8 mouse cellular contexts compared by ENCODE assay signal in the genomic region with DNA sequence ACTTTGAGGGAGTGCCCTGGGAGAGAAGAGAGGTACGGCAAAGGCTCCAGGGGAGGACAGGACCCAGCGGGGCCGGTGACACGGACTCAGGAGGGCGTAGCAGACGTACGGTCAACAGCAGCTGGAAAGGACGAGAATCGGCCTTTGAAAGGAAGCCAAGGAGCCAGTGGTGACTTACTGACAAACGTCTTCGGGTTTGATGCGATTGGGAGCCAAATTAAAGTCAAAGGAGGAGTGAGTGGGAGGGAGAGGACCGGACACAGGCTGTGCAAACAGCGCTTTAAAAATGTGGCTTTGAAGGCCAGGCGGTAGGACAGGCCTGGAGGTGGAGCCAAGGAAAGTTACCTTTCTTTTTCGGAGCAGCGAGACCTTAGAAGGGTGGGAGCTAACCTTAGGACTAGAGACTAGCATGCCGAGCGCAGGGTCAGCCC.
A peak's percentile ranks its signal among the peaks of the same experiment; 100 is the strongest.
DNase-seq lines count a peak whose midpoint lies in the region; ATAC-seq and TF ChIP-seq lines count a peak whose summit lies in the region.

No protein-coding gene starts in this region.

- no peaks in the 10 kb centered on the region for H3K79me2 ChIP-seq in liver, adult 2 months (ENCODE audit: control insufficient read depth, insufficient read depth, low read length)

- peaks cover 7% of the 10 kb centered on the region for H3K4me1 ChIP-seq in midbrain, embryonic 12.5 days
- H3K4me1 ChIP-seq in midbrain, embryonic 16.5 days (ENCODE audit: control insufficient read depth, insufficient read depth, low read length), result peaks cover 9% of the 10 kb centered on the region
- H3K4me1 ChIP-seq in heart, embryonic 12.5 days (replicated peaks), result peaks cover 27% of the 10 kb centered on the region
- H3K4me1 ChIP-seq in liver, adult 2 months (ENCODE audit: control insufficient read depth, insufficient read depth, low read length), result peaks cover 6% of the 10 kb centered on the region; the same call in 1 of the 2 replicates

- peak; percentile 58 for DNase-seq in liver, adult 2 months (ENCODE audit: extremely low read depth, low read depth, low spot score)
- peak; percentile 78 for DNase-seq in testis, postnatal 14 days (ENCODE audit: low spot score)
- DNase-seq in cerebellum, postnatal 36 days, result no peak
- no peak for DNase-seq in layer of hippocampus, postnatal 25 days (ENCODE audit: extremely low spot score in 1 of 2, low spot score in 1 of 2)
- DNase-seq in thymus, postnatal 4 days, result no peak

- TF ChIP-seq POLR2A in liver, adult 2 months (IDR thresholded peaks at IDR 0.05; ENCODE audit: extremely low read depth, insufficient read depth, low read length), result no peak

- 0 out of 2 replicates have a peak overlapping the region, but pooled peaks have one; percentile 7 for H3K4me2 ChIP-seq in midbrain, embryonic 12.5 days (replicated peaks)
- no peak overlapping the region for H3K4me2 ChIP-seq in midbrain, embryonic 16.5 days (ENCODE audit: low read length)
- H3K4me2 ChIP-seq in heart, embryonic 12.5 days, result peak overlapping the region; percentile 65

- 11% methylated on average over 19 of the region's 19 CpGs for WGBS in midbrain, embryonic 12.5 days
- 17% methylated on average over 19 of the region's 19 CpGs for WGBS in midbrain, embryonic 16.5 days
- 12% methylated on average over 19 of the region's 19 CpGs for WGBS in heart, embryonic 12.5 days
- 44% methylated on average over 19 of the region's 19 CpGs for WGBS in liver, adult 2 months

- H3K9me3 ChIP-seq in midbrain, embryonic 12.5 days, result no peaks in the 10 kb centered on the region
- H3K9me3 ChIP-seq in midbrain, embryonic 16.5 days (replicated peaks; ENCODE audit: control insufficient read depth, low read length, poor library complexity, severe bottlenecking), result no peaks in the 10 kb centered on the region
- H3K9me3 ChIP-seq in heart, embryonic 12.5 days (replicated peaks), result no peaks in the 10 kb centered on the region

- H3K9ac ChIP-seq in midbrain, embryonic 12.5 days (replicated peaks), result no peak overlapping the region
- H3K9ac ChIP-seq in midbrain, embryonic 16.5 days (ENCODE audit: low read depth, low read length), result no peak overlapping the region
- peak overlapping the region; percentile 48 for H3K9ac ChIP-seq in heart, embryonic 12.5 days
- H3K9ac ChIP-seq in liver, adult 2 months (ENCODE audit: low read depth, low read length), result no peak overlapping the region

- H3K36me3 ChIP-seq in midbrain, embryonic 12.5 days, result no peaks in the 10 kb centered on the region
- H3K36me3 ChIP-seq in midbrain, embryonic 16.5 days (ENCODE audit: control insufficient read depth, insufficient read depth, low read length), result no peaks in the 10 kb centered on the region
- no peaks in the 10 kb centered on the region for H3K36me3 ChIP-seq in heart, embryonic 12.5 days
- H3K36me3 ChIP-seq in liver, adult 2 months (ENCODE audit: control insufficient read depth, insufficient read depth, low read length), result no peaks in the 10 kb centered on the region

- TF ChIP-seq CTCF in liver, adult 2 months (IDR thresholded peaks at IDR 0.05; ENCODE audit: low read depth, low read length), result no peak

- H3K27ac ChIP-seq in midbrain, embryonic 12.5 days (replicated peaks), result no peak overlapping the region
- no peak overlapping the region for H3K27ac ChIP-seq in midbrain, embryonic 16.5 days (ENCODE audit: low read length)
- peak overlapping the region; percentile 49 for H3K27ac ChIP-seq in heart, embryonic 12.5 days (ENCODE audit: poor library complexity, severe bottlenecking)
- H3K27ac ChIP-seq in liver, adult 2 months (replicated peaks; ENCODE audit: insufficient read depth, low read depth, low read length), result no peak overlapping the region

- H3K4me3 ChIP-seq in midbrain, embryonic 12.5 days, result no peak overlapping the region
- H3K4me3 ChIP-seq in midbrain, embryonic 16.5 days (ENCODE audit: low read depth, low read length), result no peak overlapping the region
- H3K4me3 ChIP-seq in heart, embryonic 12.5 days, result peak overlapping the region; percentile 36
- H3K4me3 ChIP-seq in liver, adult 2 months (ENCODE audit: insufficient read depth, low read depth, low read length), result no peak overlapping the region

- peaks cover 16% of the 10 kb centered on the region for H3K27me3 ChIP-seq in midbrain, embryonic 12.5 days
- no peaks in the 10 kb centered on the region for H3K27me3 ChIP-seq in midbrain, embryonic 16.5 days (ENCODE audit: control insufficient read depth, insufficient read depth, low read depth, low read length)
- 0 out of 2 replicates have a peak, but pooled peaks cover 3% of the 10 kb centered on the region for H3K27me3 ChIP-seq in heart, embryonic 12.5 days (replicated peaks)
- no peaks in the 10 kb centered on the region for H3K27me3 ChIP-seq in liver, adult 2 months (ENCODE audit: control insufficient read depth, insufficient read depth, low read length)

- ATAC-seq in midbrain, embryonic 12.5 days (ENCODE audit: low FRiP score, low read depth), result no peak
- ATAC-seq in midbrain, embryonic 16.5 days, result no peak
- ATAC-seq in heart, embryonic 12.5 days (ENCODE audit: insufficient number of reproducible peaks, low FRiP score), result peak; percentile 43; the same call in 1 of the 2 replicates

Comparison
In these comparisons a context has a peak if more than half of its experiments do, and no peak if none do; other contexts are left out.
1. DNase-seq: peak in liver, adult 2 months (single experiment) and testis, postnatal 14 days (single experiment); none in cerebellum, postnatal 36 days (0 of 2), layer of hippocampus, postnatal 25 days (0 of 2) and thymus, postnatal 4 days (single experiment).